Mouse (Mus musculus) C2C12 (cell line): ENCODE data around the gene Olfm3. TPM values are rescaled to one million over a fixed set of nuclear protein-coding genes. Genes with fewer than 3 reads are reported as not detected.

Experiments
- H3K27me3 ChIP-seq: one replicate; pipeline ENCODE4 v1.6.1; 2011; ENCODE audit not compliant: control insufficient read depth, insufficient read depth, insufficient read length
- H3K36me3 ChIP-seq: one replicate; pipeline ENCODE4 v1.6.1; 2011; ENCODE audit not compliant: control insufficient read depth, insufficient read depth
- H3K4me3 ChIP-seq: one replicate; pipeline ENCODE4 v1.5.1; 2011; ENCODE audit warnings: mild to moderate bottlenecking, control low read depth; ENCODE audit not compliant: poor library complexity, insufficient read depth, severe bottlenecking
- H3K79me2 ChIP-seq: one replicate; pipeline ENCODE4 v1.6.1; 2011; ENCODE audit not compliant: control insufficient read depth, insufficient read depth
- H3K79me3 ChIP-seq: one replicate; pipeline ENCODE4 v1.6.1; 2011; ENCODE audit warnings: low read depth, control low read depth
- H3ac ChIP-seq: one replicate; pipeline ENCODE3; 2011; ENCODE audit warnings: low read depth; ENCODE audit not compliant: control insufficient read depth, insufficient read length
- CEBPB ChIP-seq: IDR thresholded peaks from one replicate; pipeline ENCODE4 v1.6.1; 2011; ENCODE audit warnings: low read depth, mild to moderate bottlenecking, control low read depth, moderate library complexity
- CTCF ChIP-seq: IDR thresholded peaks from one replicate; pipeline ENCODE4 v1.5.1; 2011; ENCODE audit not compliant: control insufficient read depth, insufficient read depth, insufficient read length
- FOSL1 ChIP-seq: IDR thresholded peaks from one replicate; pipeline ENCODE4 v1.8.0; 2011; ENCODE audit warnings: mild to moderate bottlenecking, low read length; ENCODE audit not compliant: poor library complexity, insufficient read depth, severe bottlenecking
- MAX ChIP-seq: IDR thresholded peaks from one replicate; pipeline ENCODE4 v1.6.1; 2011; ENCODE audit warnings: mild to moderate bottlenecking, control low read depth
- MYOD1 ChIP-seq: IDR thresholded peaks from one replicate; pipeline ENCODE4 v1.6.1; 2011; ENCODE audit warnings: low read depth; ENCODE audit not compliant: control insufficient read depth, insufficient read length
- MYOG ChIP-seq: IDR thresholded peaks from one replicate; pipeline ENCODE4 v1.6.1; 2011; ENCODE audit not compliant: control insufficient read depth, insufficient read length; ENCODE audit errors: extremely low read depth
- USF1 ChIP-seq: IDR thresholded peaks from one replicate; pipeline ENCODE4 v1.6.1; 2011; ENCODE audit warnings: low read depth, mild to moderate bottlenecking, control low read depth, moderate library complexity
- polyA plus RNA-seq: library from polyadenylated mRNA; unstranded; fragments of >200 nt; fragmentation: generic; extraction: Trizol; gene quantifications from one replicate; pipeline ENCODE4 v1.2.1, GENCODE M21; 2012; ENCODE audit warnings: missing spikeins

Gene Olfm3
- polyA plus RNA-seq, 1 experiment = not detected

DNA sequence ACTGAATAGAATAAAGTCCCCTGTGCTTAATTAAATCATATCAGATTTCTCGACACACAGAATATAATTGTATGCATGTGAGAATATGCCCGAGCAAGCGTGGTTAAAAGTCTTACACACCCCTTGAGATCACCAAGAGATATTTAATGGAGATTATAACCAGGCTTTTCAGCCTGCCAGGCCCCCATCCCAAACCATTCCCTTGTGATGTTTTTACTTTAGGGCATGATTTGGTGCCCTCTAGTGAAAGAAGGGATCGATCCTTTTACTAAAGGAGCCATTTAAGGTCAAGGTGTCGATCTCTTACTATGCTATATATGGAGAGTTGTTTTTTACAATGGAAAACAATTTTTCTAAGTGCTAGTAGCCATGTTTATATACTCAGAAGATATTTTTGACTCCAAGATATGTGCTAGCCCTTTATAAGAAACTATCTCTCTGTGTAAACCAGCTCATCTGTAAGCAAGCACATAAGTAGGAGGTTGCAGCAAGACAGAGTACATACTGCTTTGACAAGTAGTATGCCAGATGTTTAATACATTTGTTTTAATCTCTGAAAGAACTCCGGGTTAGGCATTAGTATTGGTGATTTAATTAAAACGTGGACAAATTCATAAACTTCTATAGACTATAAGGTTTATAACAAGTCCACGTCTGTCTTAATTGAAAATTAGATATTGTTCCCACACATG is 201.1 kb downstream of the Olfm3 start:
- TF ChIP-seq CEBPB = no peak
- no peak for TF ChIP-seq FOSL1
- no peak for TF ChIP-seq USF1
- no peak for TF ChIP-seq MAX
- no peak for TF ChIP-seq MYOG
- Histone ChIP-seq H3K36me3 (no peaks in the 10 kb centered on the region), H3K79me3 (no peaks in the 10 kb centered on the region), H3K27me3 (no peaks in the 10 kb centered on the region), H3K4me3 (no peak overlapping the region), H3K79me2 (no peaks in the 10 kb centered on the region), H3ac (no peak overlapping the region)

DNA sequence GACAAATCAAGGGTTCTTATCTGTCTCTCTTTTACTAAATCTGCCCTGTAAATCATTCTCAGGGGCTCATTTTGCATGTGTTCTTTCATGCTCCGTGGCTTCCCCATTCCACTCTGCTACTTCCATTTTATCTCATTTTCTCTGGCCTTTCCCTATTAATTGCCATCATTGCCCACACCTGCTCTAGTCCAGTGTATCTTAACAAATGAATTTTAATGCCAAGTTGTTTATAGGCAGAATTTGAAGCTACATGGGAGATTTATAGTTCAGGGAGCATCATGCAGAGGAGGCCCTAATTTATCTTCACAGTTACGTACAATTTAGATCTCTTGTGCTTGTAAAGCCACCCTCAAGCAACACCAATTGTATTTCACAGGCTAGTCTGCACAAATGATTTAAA is 241.8 kb downstream of the Olfm3 start:
- Histone ChIP-seq H3K36me3 (no peaks in the 10 kb centered on the region), H3K27me3 (no peaks in the 10 kb centered on the region), H3K79me3 (no peaks in the 10 kb centered on the region), H3K4me3 (no peak overlapping the region), H3K79me2 (no peaks in the 10 kb centered on the region), H3ac (no peak overlapping the region)
- TF ChIP-seq CTCF (no peak), FOSL1 (no peak), MYOG (no peak), MYOD1 (no peak), MAX (no peak), CEBPB (no peak), USF1 (no peak)

DNA sequence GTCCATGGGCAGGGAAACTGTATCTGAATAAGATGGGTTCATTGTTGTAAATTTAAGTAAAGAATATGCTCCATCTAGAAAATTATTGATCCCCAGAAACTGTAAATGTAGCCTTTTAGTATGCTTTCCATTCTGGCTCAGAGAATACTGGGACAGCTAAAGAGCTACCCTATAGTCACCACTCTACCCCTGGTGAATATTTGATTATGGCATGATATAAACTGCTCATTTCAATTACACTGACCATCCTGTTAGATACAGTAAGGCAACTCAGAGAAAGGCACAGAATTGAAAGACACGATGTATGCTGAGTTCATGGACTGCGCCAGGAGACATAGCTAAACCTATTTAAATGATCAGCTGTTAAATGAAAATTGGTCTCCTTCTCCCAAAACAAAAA is 242.4 kb downstream of the Olfm3 start:
- H3K36me3 ChIP-seq = no peaks in the 10 kb centered on the region
- H3K79me3 ChIP-seq = no peaks in the 10 kb centered on the region
- no peaks in the 10 kb centered on the region for H3K27me3 ChIP-seq
- H3K4me3 ChIP-seq = no peak overlapping the region
- H3K79me2 ChIP-seq = no peaks in the 10 kb centered on the region
- no peak for TF ChIP-seq MAX
- TF ChIP-seq CEBPB = no peak
- no peak for TF ChIP-seq MYOG
- no peak for TF ChIP-seq CTCF
- no peak for TF ChIP-seq USF1
- no peak for TF ChIP-seq MYOD1
- TF ChIP-seq FOSL1 = no peak
- H3ac ChIP-seq = no peak overlapping the region

DNA sequence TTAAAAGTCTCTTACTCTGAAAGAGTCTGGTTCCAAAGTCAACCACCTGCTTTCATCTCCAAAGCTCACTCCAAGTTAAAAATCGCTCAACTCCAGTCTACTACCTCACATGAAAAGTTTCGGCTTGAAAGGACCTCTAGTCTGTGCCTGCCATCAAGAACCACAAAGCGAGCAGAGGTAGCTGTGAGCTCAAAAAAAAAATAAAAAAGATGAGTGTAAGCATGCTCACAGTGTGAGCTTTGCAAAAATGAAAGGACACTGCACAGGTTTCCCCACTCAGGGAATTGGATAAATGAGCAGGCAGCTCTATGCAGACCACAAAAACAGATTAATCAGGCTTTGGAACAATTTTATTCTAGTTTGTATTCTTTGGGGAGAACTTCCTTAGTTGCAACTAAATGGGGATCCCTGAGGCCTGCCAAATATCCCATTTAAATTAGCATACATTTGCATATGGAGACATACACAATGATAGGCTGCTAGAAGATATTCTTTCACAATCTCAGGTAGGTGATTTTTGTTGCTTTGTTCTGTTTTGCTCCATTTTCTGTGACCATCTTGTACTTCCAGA is 255.1 kb downstream of the Olfm3 start:
- no peak for TF ChIP-seq USF1
- TF ChIP-seq FOSL1 = no peak
- no peak for TF ChIP-seq CTCF
- TF ChIP-seq MAX = no peak
- no peak for TF ChIP-seq CEBPB
- Histone ChIP-seq H3K4me3 (no peak overlapping the region), H3ac (no peak overlapping the region), H3K79me2 (no peaks in the 10 kb centered on the region), H3K36me3 (no peaks in the 10 kb centered on the region), H3K79me3 (no peaks in the 10 kb centered on the region), H3K27me3 (no peaks in the 10 kb centered on the region)

DNA sequence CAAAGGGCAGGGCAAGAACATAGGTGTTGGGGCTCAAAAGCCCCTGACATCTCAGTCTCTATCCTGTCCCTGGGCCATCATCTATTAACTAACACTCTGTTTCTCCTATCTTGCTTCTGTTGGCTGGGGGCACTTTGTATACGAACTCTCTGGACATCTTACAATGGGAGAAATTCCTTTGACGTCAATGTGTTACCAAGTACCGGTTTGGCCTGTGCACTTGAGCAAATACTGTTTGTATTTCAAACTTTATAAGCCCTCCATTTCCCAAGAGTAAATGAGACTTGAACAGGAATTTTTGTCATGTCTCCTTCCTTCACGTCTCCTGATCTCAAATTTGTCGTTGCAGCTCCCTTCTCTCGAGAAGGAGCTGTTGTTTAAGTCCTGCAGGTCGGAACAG is 270.7 kb downstream of the Olfm3 start:
- Histone ChIP-seq H3K27me3 (no peaks in the 10 kb centered on the region), H3K79me3 (no peaks in the 10 kb centered on the region)
- TF ChIP-seq FOSL1 (no peak), MAX (no peak), USF1 (no peak), MYOG (no peak), CTCF (no peak), CEBPB (no peak), MYOD1 (no peak)

More for the DNA sequence above, 270.7 kb downstream of the Olfm3 start:
- Histone ChIP-seq H3ac (no peak overlapping the region), H3K36me3 (no peaks in the 10 kb centered on the region), H3K4me3 (no peak overlapping the region), H3K79me2 (no peaks in the 10 kb centered on the region)
